Mouse (Mus musculus) 3T3-L1 (cell line): ENCODE measurements around the gene Cnnm2.
"Not testable (repeated sequence)": the region's sequence is repeated elsewhere in the genome, so short reads cannot be mapped to it uniquely, and the experiment has no call there.

ENCODE experiments used
- DNase-seq: peaks from one replicate; pipeline ENCODE4 v3.0.0-alpha.2; 2015; ENCODE audit warnings: low read depth, low spot score

Gene Cnnm2

DNA sequence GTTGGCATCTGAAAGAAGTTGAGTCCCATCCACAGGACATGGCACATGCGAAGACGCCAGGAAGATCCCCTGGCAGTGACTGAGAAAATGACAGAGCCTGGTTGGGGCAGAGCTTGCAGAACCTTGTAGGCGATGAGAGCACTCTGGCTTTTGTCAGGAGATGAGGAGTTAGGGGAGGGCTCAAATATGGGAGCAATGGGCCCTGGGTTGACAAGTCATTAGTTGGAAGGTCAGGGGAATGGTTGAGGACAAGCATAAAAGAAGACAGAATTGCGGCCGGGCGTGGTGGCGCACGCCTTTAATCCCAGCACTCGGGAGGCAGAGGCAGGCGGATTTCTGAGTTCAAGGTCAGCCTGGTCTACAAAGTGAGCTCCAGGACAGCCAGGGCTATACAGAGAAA lies 1.5 kb upstream of the Cnnm2 start:
- DNase-seq = not testable (repeated sequence)

DNA sequence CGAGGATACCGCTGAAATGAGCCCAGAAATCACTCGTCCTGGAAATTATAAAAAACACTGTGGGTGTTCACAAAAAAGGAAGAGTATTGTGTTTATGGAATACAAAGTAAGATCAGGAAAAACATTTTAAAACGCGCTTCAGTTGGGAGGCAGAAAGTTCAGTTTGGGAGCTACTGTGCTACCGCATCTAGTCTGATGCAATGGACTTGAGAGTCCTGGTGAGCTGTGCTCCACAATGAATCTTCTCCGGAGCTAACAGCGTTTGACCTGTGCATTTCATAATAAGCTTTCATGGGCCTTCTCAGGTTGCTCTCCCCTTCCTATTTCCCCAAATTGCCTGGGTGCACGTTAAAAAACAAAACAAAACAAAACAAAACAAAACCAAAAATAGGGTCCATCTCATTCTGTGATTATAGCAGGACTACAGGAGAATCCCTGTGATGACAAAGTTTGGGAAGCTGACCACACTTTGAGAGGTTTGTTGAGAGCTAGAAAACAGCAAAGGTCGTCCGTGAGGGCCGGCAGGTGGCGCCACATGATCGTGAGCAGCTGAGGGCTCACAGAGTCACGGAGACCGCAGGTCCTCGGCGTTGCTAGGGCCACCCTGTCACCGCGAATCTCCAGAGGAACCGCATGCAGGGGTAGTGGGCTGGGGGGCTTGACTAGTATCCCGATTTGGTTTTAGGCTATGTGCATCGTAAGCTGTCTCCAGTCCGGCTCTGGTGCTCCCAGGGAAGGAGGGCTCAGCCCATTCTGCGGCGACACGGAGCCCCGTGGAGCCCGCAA lies 828 bp upstream of the Cnnm2 start:
- DNase-seq = peak; percentile 94

DNA sequence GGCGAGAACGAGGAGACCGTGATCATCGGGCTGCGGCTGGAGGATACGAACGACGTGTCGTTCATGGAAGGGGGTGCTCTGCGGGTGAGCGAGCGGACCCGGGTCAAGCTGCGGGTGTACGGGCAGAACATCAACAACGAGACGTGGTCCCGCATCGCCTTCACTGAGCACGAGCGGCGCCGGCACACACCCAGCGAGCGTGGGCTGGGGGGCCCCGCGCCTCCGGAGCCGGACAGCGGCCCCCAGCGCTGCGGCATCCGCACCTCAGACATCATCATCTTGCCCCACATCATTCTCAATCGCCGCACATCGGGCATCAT lies 535 bp downstream of the Cnnm2 start:
- no peak for DNase-seq

DNA sequence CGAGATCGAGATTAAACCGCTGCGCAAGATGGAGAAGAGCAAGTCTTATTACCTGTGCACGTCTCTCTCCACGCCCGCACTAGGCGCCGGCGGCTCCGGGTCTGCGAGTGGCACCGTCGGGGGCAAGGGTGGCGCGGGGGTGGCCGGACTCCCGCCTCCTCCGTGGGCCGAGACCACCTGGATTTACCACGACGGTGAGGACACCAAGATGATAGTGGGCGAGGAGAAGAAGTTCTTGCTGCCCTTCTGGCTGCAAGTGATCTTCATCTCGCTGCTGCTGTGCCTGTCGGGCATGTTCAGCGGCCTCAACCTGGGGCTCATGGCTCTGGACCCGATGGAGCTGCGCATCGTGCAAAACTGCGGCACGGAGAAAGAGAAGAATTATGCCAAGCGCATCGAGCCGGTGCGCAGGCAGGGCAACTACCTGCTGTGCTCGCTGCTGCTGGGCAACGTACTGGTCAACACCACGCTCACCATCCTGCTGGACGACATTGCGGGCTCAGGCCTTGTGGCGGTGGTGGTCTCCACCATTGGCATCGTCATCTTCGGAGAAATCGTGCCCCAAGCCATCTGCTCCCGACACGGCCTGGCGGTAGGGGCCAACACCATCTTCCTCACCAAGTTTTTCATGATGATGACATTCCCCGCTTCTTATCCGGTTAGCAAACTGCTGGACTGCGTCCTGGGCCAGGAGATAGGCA lies 1.0 kb downstream of the Cnnm2 start:
- DNase-seq = no peak

DNA sequence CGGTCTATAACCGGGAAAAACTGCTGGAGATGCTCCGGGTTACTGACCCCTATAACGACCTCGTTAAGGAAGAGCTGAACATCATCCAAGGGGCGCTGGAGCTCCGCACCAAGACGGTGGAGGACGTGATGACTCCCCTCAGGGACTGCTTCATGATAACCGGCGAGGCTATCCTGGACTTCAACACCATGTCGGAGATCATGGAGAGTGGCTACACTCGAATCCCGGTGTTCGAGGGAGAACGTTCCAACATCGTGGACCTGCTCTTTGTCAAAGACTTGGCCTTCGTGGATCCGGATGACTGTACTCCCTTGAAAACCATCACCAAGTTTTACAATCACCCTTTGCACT lies 1.6 kb downstream of the Cnnm2 start:
- no peak for DNase-seq

DNA sequence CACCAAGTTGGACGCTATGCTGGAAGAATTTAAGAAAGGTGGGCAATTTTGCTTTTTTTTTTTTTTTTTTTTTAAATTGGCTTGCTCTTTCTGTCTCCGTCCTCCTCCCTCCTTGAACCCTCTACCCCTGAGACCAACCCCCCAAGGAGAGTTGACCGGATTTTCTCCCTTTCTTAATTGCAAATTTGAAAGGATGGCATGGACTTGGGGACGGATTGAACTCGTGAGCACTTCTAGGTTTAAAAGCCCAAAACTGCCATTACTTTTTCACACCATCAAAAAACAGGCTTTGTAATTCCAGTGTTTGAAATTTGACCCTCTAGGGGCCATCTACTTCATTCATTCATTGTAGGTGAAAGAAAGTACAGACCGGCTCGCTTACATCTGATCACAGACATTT lies 2.0 kb downstream of the Cnnm2 start:
- DNase-seq = no peak

DNA sequence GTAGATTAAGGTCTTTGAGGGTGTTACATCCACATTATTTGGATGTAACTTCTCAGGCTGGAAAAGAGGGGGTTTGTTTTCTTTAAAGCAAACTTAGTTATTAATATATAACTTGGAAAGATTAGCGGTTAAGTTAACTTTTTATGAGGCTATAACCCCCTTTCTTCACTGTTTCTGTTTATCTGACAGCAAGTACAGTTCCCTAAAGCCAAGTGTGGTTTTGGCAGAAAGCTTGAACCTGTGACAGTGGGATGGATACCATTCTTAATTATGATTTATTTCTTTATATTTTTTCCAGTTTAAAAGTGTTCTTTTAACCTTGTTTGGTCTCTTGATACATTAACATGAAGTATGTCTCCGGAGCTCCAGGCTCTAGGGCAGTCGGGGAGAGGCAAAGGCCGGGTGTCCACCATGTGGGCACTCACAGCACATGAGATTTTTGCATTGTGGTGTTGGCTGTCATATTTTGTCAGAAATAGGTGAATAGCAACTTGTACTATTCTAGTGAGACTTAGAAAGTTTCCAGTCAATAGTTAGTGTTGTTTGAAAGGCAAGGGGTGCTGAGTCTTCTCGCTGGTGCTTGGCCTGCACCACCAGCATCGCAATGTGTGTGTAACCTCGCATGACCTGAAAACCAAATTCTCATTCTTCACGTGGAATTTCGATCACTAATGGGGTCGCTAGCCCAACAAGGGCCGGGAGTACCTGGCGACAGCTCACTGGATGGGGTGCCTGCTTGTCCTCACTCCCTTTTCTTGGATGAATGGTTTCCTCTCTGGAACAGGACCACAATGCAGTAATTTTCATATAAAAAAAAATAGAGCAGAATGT lies 2.8 kb downstream of the Cnnm2 start:
- DNase-seq = no peak

DNA sequence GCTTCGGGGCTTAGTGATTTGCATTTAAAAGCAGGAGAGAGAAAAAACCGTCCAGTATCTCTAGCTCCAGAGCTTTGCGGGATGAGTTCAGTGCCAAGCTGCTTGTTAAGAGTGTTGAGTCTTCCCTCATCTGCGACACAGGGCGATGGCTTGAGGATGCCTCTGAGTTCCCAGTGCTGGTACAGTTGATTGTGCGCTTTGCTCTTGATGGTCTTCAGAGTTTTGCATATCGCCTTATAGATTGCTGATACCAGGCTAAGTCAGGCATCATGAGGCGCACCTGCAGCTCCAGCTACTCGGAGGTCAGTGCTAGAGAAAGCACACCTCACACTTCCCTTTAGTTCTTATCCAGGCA lies 3.3 kb downstream of the Cnnm2 start:
- no peak for DNase-seq

DNA sequence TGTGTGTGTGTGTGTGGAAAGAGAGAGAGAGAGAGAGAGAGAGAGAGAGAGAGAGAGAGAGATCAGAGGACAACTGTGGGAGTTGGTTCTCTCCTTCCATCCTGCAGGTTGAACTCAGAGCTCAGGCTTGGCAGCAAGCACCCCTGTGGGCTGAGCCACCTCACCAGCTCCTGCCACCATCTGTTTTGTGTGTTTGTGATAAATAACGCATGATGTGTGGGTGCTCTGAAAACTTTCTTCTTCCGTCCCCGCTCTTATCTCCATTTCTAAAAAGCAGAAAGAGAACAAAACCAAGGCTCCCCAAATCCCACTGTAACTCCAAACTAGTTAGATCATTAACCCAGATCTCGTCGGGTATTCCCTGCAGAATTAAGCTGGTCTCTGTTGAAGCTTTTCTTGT lies 4.7 kb downstream of the Cnnm2 start:
- no peak for DNase-seq

DNA sequence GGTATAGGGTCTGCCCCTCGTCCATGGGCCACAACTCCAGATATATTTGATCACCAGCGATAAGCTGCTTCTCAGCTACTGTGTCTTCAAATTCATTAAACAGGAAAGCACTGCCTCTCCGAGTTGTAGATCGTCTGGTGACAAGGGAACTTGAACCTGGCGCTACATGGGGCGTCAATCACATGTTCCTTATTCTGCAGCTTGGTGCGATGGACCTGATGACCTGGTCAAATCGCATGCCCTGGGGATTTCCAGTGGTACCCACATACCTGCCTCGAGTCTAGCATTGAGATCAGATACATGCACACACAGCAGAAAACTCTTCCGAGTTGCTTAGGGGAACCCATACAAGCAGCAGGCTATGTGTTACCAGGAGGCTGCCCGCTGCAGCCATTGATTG lies 8.4 kb downstream of the Cnnm2 start:
- no peak for DNase-seq

DNA sequence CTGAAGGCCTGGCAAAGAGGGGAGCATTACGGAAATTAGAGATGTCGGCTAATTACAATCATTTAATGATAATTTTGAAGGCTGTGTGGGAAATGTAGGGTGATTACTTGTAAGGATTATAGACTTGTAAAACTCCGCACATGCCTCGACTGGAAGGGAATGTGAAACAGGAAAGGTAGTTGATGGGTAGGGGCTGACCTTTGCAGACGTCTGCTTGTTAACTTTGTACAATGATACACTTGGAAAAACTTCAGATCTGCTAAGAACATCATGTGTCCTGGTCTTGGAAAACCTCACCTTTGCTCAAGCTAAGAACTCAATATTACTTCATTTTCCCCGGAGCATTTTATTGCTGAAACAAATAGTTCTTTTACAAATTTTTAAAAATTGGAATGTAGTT lies 10.4 kb downstream of the Cnnm2 start:
- no peak for DNase-seq

DNA sequence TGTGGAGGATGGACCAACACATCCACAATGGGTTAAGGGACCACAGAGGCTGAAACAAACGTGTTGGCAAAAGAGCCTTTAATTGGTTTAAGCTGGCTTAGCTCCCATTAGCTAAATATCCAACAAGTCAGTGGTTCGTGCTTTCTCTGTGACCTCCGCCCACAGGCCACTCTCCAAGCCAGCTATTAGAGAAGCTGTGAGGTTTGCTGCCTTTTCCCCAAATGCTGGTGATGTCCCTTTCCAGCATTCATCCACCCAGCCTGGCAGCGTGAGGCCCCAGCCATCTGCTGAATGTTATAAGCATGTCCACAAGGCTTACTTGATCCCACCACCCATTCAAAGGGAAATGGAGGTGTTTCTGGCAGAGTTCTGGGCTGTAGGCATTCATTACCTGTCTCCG lies 15.0 kb downstream of the Cnnm2 start:
- no peak for DNase-seq

DNA sequence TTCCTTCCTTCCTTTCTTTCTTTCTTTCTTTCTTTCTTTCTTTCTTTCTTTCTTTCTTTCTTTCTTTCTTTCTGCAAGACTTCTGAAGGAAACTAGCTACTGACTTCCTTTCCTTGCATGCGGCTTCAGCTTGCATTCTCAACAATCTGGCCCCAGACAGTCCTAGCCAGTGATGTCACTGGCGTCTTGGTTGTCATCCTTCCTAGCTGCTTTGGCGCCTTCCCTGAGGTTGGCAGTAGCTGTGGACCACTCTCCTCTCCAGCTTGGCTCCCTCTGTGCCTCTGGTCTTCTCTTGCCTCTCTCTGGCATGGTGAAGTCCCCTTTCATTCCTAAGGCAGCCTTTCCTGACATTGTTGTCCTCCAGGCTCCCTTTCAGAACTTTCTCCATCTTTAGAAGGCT lies 15.5 kb downstream of the Cnnm2 start:
- DNase-seq = no peak

DNA sequence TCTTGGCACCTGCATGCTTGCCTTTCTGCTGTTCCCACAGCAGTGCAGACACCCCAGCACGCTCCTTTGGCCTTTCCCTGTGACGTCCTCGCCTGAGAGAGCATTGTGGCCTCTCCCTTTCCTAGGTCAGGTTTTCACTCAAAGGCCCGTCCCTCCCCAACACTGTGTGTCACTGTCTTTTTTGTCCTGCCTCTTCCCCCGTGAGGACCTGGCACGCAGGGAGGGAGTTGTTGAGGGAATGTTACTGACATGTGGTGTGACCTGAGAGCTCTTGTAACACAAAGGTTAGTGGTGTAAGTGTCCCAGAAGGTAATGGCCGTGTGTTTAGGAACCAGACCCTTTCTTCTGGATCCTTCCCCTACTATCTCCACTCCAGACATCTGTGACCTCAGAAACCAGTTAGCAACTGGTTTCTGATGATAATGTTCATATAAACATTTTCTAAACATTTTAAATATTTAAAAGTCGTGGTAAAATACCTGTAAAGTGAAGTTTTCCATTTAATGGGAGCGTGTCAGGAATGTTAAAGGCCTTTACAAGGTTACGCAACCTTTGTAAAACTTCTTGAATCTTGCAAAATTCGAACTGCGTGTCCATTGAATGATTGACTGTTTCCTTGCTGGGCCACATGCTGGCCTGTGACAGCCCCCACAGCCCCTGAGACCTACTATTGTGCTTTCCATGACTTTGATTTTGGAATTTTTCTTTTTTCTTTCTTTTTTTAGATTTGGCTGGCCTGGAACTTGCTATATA lies 16.7 kb downstream of the Cnnm2 start:
- DNase-seq = no peak

DNA sequence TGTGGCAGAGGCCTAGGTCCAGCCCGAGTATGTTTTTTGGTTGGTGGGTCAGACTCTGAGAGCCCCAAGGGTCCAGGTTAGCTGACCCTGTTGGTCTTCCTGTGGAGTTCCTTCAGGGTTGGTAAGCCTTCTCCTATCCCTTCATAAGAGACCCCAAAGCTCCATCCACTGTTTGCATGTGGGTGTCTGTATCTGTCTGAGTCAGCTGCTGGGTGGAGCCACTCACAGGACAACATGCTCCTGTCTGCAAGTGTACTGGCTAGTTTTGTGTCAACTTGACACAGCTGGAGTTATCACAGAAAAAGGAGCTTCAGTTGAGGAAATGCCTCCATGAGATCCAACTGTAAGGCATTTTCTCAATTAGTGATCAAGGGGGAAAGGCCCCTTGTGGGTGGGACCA lies 17.7 kb downstream of the Cnnm2 start:
- DNase-seq = not testable (repeated sequence)

DNA sequence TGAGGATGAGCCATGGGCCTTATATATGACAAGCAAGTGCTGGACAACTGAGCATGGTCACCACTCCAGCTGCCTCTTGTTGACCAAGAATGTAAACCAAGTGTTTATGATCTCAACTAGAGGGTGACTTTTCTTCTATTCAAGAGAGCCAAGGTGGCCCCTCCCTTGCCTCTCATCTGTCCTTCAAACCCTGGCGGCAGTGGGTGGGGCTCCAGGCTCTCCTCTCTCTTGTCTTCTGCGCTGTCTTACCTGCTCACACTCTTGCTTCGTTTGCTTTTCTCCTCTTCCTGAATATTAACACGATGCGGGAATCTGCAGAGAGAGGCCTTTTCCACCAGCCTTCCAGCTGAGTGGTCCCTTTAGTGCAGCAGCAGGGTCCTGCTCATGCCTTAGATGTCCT lies 22.6 kb downstream of the Cnnm2 start:
- no peak for DNase-seq

DNA sequence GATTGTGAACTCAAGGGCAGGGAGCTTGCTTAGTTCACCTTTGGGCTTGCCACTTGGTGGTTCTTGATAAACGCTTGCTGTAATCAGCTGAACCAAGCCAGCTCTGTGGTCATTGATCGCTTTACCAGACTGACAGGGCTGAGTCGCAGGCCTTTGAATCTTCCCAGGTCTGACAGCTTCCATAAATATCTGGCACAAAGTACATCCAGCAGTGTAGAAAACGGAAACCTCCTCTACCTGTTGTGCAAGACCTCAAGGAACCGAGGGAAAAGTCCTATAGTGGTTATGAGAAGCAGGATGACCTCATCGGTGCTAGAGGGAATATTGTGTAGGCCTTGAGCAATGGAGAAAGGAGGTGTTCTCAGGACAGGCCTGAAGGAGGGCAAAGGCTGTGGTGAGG lies 23.1 kb downstream of the Cnnm2 start:
- peak; percentile 34 for DNase-seq

DNA sequence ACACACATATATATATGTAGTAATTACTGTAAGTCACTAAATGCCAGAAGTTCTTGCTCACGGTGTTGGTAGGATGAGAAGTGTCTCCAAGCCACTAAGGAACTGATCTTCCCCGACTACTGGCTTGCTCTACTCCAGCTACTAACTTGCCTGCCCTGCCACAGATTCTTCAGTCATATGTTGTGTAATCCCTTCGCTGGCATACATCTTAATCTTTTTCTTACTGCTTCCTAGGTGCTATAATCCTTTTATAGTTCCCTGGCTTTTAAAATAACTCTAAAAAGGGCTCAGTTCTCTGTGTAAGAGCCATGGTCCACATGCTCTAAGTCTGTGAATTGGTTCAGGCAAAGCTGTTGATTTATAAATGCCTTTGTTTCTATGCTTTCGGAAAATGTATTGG lies 24.2 kb downstream of the Cnnm2 start:
- no peak for DNase-seq

DNA sequence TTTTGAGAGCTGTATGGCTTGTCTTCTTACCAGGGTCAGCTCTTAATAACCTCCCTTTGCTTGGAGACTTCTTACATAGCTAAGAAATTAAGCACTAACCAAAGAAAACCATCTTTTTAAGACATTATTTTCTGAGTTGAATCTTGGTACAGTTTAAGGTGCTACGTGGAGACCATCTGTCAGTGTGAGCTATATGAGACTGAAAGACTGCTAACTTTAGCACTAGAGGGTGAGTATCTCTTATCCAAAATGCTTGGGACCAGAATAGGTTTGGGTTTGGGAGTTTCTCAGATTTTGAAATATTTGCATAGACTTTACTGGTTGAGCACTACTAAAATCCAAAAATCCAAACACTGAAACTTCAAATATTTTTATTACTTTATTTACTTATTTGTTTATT lies 28.4 kb downstream of the Cnnm2 start:
- DNase-seq = no peak

DNA sequence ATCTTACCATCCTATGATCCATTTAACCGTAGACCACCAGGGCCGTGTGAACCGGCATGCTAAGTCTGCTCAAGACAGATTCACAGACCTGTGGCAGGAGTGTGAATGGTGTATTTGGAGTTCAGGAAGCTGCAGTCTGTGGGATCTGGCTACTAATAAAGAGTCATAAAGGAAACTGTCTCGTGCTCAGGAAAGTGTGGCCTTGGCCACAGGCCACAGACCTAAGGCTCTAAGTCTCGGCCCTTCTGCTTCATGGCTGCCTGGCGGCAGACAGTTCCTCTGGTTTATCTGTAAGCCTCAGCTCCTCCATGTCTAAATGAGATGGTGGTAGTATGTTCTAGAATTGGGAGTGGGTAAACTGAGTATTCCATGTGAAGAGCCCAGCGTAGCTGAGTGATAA lies 30.0 kb downstream of the Cnnm2 start:
- no peak for DNase-seq

DNA sequence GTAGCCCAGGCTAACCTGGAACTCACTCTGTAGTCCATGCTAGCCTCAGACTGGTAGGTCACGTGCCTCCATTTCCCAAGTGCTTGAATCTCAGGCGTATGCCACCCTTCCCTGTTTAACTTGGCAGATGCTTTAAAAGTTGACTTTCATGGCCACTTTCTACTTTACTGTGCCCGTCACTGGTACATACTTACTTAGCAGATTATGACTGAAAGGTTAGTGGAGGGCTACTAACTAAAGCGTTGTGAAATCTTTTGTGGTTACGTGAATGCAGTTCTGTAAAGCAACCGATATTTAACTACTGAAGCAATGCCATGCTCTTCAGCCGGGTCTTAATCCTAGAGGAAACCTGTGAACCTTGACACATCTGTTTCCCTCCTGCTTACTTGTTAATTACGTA lies 30.5 kb downstream of the Cnnm2 start:
- DNase-seq = no peak

DNA sequence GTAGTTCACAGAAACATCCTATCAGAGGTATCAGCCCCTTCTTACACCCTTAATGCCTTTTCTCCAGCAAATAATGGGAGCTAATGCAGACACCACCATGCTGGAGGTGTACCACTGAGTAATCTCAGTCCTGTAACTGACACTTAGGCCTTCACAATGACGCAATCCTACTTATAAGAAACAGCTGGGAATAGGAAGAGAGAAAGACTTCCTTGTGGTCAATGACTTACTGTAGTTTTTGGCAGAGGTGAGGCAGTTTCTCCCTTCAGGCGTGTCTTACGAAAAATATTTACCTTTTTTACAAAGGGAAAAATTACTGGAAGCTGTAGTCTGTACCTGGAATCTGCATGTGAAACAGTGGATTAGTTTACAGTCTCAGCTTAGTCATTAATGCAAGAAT lies 31.1 kb downstream of the Cnnm2 start:
- peak; percentile 92 for DNase-seq
